Mouse (Mus musculus): ENCODE data around the gene Mprip.
A peak's percentile ranks its signal among the peaks of the same experiment; 100 is the strongest.
"Not testable (repeated sequence)": the region's sequence is repeated elsewhere in the genome, so short reads cannot be mapped to it uniquely, and the experiment has no call there.

Mprip gene

GRCm38 (mm10) chr11:59661005-59661404, at the start of gene Mprip:
TSS of gene Mprip (plus strand) at chr11:59661305.
- no peak for DNase-seq (ENCODE audit: low read depth)

GRCm38 (mm10) chr11:59611646-59612045, 49.5 kb upstream of the Mprip start:
- DNase-seq (ENCODE audit: low read depth), result no peak

- DNase-seq (ENCODE audit: low read depth), result peak; percentile 63
Observed at GRCm38 (mm10) chr11:59614120-59614519, 47.0 kb upstream of the Mprip start.

- DNase-seq (ENCODE audit: low read depth), result not testable (repeated sequence)
Observed at GRCm38 (mm10) chr11:59616986-59617385, 44.1 kb upstream of the Mprip start.

GRCm38 (mm10) chr11:59622214-59622613, 38.9 kb upstream of the Mprip start:
- no peak for DNase-seq (ENCODE audit: low read depth)

- no peak for DNase-seq (ENCODE audit: low read depth)
Observed at GRCm38 (mm10) chr11:59624017-59624630, 37.0 kb upstream of the Mprip start.

- DNase-seq (ENCODE audit: low read depth), result no peak
Observed at GRCm38 (mm10) chr11:59626192-59626591, 34.9 kb upstream of the Mprip start.

- no peak for DNase-seq (ENCODE audit: low read depth)
Observed at GRCm38 (mm10) chr11:59628177-59628576, 32.9 kb upstream of the Mprip start.

- no peak for DNase-seq (ENCODE audit: low read depth)
Observed at GRCm38 (mm10) chr11:59629871-59630270, 31.2 kb upstream of the Mprip start.

- DNase-seq (ENCODE audit: low read depth), result no peak
Observed at GRCm38 (mm10) chr11:59631980-59632379, 29.1 kb upstream of the Mprip start.

GRCm38 (mm10) chr11:59633037-59633436, 28.1 kb upstream of the Mprip start:
- DNase-seq (ENCODE audit: low read depth), result no peak

GRCm38 (mm10) chr11:59634001-59634660, 27.0 kb upstream of the Mprip start:
- DNase-seq (ENCODE audit: low read depth), result no peak

GRCm38 (mm10) chr11:59635251-59635795, 25.8 kb upstream of the Mprip start:
- DNase-seq (ENCODE audit: low read depth), result no peak

- DNase-seq (ENCODE audit: low read depth), result no peak
Observed at GRCm38 (mm10) chr11:59635821-59636694, 25.0 kb upstream of the Mprip start.

GRCm38 (mm10) chr11:59636695-59637414, 24.2 kb upstream of the Mprip start:
- no peak for DNase-seq (ENCODE audit: low read depth)

- DNase-seq (ENCODE audit: low read depth), result no peak
Observed at GRCm38 (mm10) chr11:59639957-59640643, 21.0 kb upstream of the Mprip start.

- DNase-seq (ENCODE audit: low read depth), result no peak
Observed at GRCm38 (mm10) chr11:59641227-59641626, 19.9 kb upstream of the Mprip start.

- no peak for DNase-seq (ENCODE audit: low read depth)
Observed at GRCm38 (mm10) chr11:59642420-59642819, 18.7 kb upstream of the Mprip start.

GRCm38 (mm10) chr11:59645036-59645435, 16.1 kb upstream of the Mprip start:
- DNase-seq (ENCODE audit: low read depth), result no peak

GRCm38 (mm10) chr11:59649058-59649457, 12.0 kb upstream of the Mprip start:
- no peak for DNase-seq (ENCODE audit: low read depth)

GRCm38 (mm10) chr11:59653003-59653402, 8.1 kb upstream of the Mprip start:
- DNase-seq (ENCODE audit: low read depth), result no peak
